Mouse (Mus musculus) heart, adult 2 months (tissue): ENCODE data around the gene Dicer1. TPM values are rescaled to one million over a fixed set of nuclear protein-coding genes. Genes with fewer than 3 reads are reported as not detected.

Experiments
- DNase-seq, 2 experiments: peaks; one replicate each; pipeline ENCODE4 v3.0.0; 2021
- H3K27ac ChIP-seq: fragments of 200-600 bp; 2 replicates; pipeline ENCODE4 v1.8.1; 2022
- H3K27me3 ChIP-seq: fragments of 200-500 bp; 2 replicates; pipeline ENCODE4 v1.6.1; 2012; ENCODE audit warnings: mild to moderate bottlenecking, low read length, inconsistent platforms, mixed read lengths; ENCODE audit not compliant: control insufficient read depth, insufficient read depth
- H3K36me3 ChIP-seq: fragments of 200-500 bp; 2 replicates; pipeline ENCODE4 v1.6.1; 2012; ENCODE audit warnings: low read length, inconsistent platforms; ENCODE audit not compliant: control insufficient read depth, insufficient read depth
- H3K4me1 ChIP-seq: fragments of 200-500 bp; 2 replicates; pipeline ENCODE4 v1.6.1; 2011; ENCODE audit warnings: low read length; ENCODE audit not compliant: control insufficient read depth, insufficient read depth
- H3K4me3 ChIP-seq: fragments of 200-600 bp; 2 replicates; pipeline ENCODE4 v1.8.1; 2022
- H3K79me2 ChIP-seq: fragments of 200-500 bp; replicated peaks from 2 replicates; pipeline ENCODE4 v1.6.1; 2012; ENCODE audit warnings: mild to moderate bottlenecking, inconsistent platforms, low read length, moderate library complexity, mixed read lengths; ENCODE audit not compliant: control insufficient read depth, insufficient read depth
- H3K9ac ChIP-seq: fragments of 200-500 bp; 2 replicates; pipeline ENCODE4 v1.6.1; 2012; ENCODE audit warnings: low read depth, mild to moderate bottlenecking, control low read depth, inconsistent platforms, low read length, mixed read lengths
- CTCF ChIP-seq: fragments of 200-600 bp; IDR thresholded peaks from 2 replicates; pipeline ENCODE4 v1.8.1; 2022; ENCODE audit warnings: antibody characterized with exemption, mild to moderate bottlenecking, moderate library complexity
- EP300 ChIP-seq: fragments of 200-500 bp; IDR thresholded peaks from 2 replicates; pipeline ENCODE4 v1.6.1; 2011; ENCODE audit warnings: low read depth, low read length, control low read depth; ENCODE audit not compliant: insufficient read depth
- POLR2A ChIP-seq: fragments of 200-500 bp; IDR thresholded peaks from 2 replicates; pipeline ENCODE4 v1.6.1; 2011; ENCODE audit warnings: mild to moderate bottlenecking, low read depth, low read length, control low read depth; ENCODE audit not compliant: insufficient read depth
- WGBS: fragments of 180-500 bp; shearing (Covaris S2); methylation state at CpG from one replicate; pipeline ENCODE4 v1.1.7; 2018; 5-methylcytosine and 5-hydroxymethylcytosine counted together
- intact Hi-C: fragments of 180-260 bp; cut with DNase I; formaldehyde crosslinking; loops from one replicate; pipeline ENCODE4 v1.15.1; 2025
- polyA plus RNA-seq: library from polyadenylated mRNA; depleted of rRNA; stranded (reverse); fragments of >200 nt; gene quantifications from 2 replicates; pipeline ENCODE4 v1.2.3, GENCODE M21; 2012
- total RNA-seq, 2 experiments: library from RNA; stranded (reverse); gene quantifications; 2 replicates each; pipeline ENCODE4 v1.2.3; 2021

Gene Dicer1
- total and polyA plus RNA-seq, 3 experiments = 6.9 to 24.3 (median 19.6) TPM

DNA sequence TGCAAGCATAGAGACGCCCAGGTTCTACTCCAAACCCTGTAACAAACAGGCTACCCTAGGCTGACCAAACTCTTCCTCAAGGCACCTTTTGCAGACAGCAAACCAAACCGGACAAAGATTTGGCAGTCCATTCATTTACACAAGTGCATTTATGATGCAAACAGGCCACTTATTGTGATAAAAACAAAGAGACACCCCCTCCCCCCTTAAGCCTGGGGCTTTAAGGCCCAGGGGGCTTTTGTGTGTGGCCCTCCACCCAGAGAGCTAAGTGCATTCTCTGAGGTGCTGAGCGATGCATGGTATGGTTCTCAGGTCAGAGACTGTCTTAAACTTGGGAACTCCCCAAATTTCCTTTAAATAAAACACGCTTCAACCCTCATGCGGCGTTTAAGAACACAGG, 12.2 kb upstream of the Dicer1 start:
- no peak overlapping the region for H3K4me3 ChIP-seq
- no peak for TF ChIP-seq POLR2A
- TF ChIP-seq CTCF = no peak
- no peak for TF ChIP-seq EP300
- no peak for DNase-seq
- H3K36me3 ChIP-seq = no peaks in the 10 kb centered on the region
- WGBS = 92% methylated on average over 6 of the region's 6 CpGs
- intact Hi-C loops = no loop called here
- H3K27ac ChIP-seq = no peak overlapping the region
- no peaks in the 10 kb centered on the region for H3K27me3 ChIP-seq
- no peaks in the 10 kb centered on the region for H3K79me2 ChIP-seq
- H3K4me1 ChIP-seq = peaks cover 7% of the 10 kb centered on the region
- no peak overlapping the region for H3K9ac ChIP-seq

DNA sequence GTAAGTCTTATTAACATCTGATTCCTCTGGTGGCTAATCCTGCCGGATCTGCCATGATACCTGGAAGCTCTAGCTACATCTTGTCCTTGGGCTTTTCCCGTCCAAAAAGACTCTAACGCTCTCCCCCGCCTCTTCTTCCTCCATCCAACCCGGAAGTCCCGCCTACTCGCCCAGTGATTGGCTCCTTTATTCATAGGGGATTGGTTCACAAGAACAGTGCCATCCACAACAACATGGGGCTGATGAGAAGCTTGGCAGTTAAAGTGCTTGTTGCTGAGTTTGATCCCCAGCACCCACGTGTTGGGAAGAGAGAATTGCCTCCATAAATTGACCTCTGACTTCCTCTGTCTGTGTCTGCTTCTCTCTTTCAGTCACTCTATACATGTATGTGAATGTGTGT, 9.7 kb upstream of the Dicer1 start:
- Histone ChIP-seq H3K27ac (no peak overlapping the region), H3K9ac (no peak overlapping the region), H3K27me3 (no peaks in the 10 kb centered on the region), H3K36me3 (no peaks in the 10 kb centered on the region), H3K79me2 (no peaks in the 10 kb centered on the region), H3K4me3 (no peak overlapping the region), H3K4me1 (peaks cover 6% of the 10 kb centered on the region)
- DNase-seq = no peak
- TF ChIP-seq POLR2A (no peak), CTCF (no peak), EP300 (no peak)
- intact Hi-C loops = no loop called here
- 79% methylated on average over 8 of the region's 8 CpGs for WGBS

DNA sequence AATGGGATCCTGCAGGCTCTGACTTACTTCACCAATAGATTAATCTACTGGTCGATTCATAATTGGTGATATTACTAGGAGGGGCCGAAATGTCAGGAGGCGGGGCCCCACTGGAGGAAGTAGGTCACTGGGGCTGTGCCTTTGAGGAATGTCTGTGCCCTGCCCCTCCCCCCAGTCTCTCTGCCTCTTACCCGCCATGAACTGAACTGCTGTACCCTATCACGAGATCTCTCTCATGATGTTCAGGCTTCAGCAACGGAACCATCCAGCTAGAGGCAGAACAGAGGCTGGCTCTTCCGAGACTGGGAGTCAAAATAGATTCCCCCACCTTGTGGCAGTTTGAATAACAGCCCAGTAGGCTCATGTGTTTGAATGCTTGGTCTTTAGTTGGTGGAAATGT, 6.3 kb upstream of the Dicer1 start:
- no peak for DNase-seq
- Histone ChIP-seq H3K79me2 (no peaks in the 10 kb centered on the region), H3K27me3 (no peaks in the 10 kb centered on the region), H3K4me3 (no peak overlapping the region), H3K27ac (no peak overlapping the region), H3K9ac (no peak overlapping the region), H3K36me3 (no peaks in the 10 kb centered on the region), H3K4me1 (no peaks in the 10 kb centered on the region)
- WGBS = 84% methylated on average over 7 of the region's 7 CpGs
- intact Hi-C loops = no loop called here
- TF ChIP-seq POLR2A = no peak
- no peak for TF ChIP-seq CTCF
- no peak for TF ChIP-seq EP300

DNA sequence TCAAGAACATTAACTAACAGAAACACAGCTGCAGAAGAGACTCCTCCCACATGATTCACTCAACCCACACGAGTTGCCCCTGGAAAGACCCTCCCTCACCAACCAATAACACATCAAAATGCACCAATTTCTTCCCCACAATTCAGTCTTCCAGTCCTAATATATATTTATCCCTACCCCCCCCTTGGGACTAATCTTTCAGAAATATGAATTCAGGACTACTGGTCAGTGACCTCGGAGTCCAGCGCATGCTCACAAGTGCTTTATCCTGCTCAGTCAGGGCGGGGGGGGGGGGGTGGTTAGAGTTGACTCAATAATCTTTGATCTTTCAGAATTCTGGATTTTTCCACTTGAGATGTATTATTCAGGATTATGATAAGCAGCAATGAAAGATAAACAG, 1.9 kb upstream of the Dicer1 start:
- Histone ChIP-seq H3K79me2 (peaks cover 1% of the 10 kb centered on the region; the same call in 1 of the 2 replicates), H3K27ac (no peak overlapping the region), H3K36me3 (peaks cover 6% of the 10 kb centered on the region), H3K4me3 (no peak overlapping the region), H3K9ac (no peak overlapping the region), H3K27me3 (no peaks in the 10 kb centered on the region), H3K4me1 (peaks cover 10% of the 10 kb centered on the region)
- TF ChIP-seq EP300 (no peak), POLR2A (no peak)
- intact Hi-C loops = loop anchor here (5.0 kb wide), 1 partner anchor 279 kb away; the partner anchor contains the start of gene Glrx5
- WGBS = 63% methylated on average over 4 of the region's 4 CpGs
- no peak for DNase-seq

DNA sequence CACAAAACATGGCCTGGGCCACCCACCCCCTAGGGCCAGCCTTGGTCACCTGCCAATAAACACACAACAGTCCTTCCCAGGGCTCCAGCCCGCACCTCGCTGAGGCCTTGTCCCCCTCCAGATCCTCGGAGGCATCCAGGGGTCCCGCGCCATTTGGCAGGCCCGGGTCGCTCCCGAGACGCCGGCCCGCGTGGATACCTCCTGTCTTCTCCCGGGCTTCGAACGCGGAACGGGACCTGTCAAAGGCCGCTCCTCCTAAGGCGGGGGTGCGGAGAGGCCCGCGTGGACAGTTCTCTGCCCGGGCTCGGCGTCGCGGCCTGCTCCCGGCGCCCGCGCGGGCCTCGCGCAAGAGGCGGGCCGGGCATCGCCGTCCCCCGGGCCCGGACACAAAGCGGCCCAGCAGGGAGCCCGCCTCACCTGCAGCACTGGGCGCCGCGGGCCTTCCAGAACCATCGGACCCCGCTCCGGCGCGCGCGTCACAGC, 380 bp downstream of the Dicer1 start:
- H3K36me3 ChIP-seq = peaks cover 6% of the 10 kb centered on the region
- H3K27ac ChIP-seq = peak overlapping the region; percentile 85
- DNase-seq = no peak
- H3K4me1 ChIP-seq = peaks cover 13% of the 10 kb centered on the region
- H3K9ac ChIP-seq = peak overlapping the region; percentile 94
- H3K27me3 ChIP-seq = no peaks in the 10 kb centered on the region
- peaks cover 7% of the 10 kb centered on the region; the same call in 1 of the 2 replicates for H3K79me2 ChIP-seq
- no peak for TF ChIP-seq POLR2A
- TF ChIP-seq EP300 = no peak
- no peak for TF ChIP-seq CTCF
- peak overlapping the region; percentile 87 for H3K4me3 ChIP-seq
- WGBS = under 1% methylated on average over 50 of the region's 52 CpGs
- intact Hi-C loops = loop anchor here (5.0 kb wide), 1 partner anchor 281 kb away; the partner anchor contains the start of gene Glrx5

DNA sequence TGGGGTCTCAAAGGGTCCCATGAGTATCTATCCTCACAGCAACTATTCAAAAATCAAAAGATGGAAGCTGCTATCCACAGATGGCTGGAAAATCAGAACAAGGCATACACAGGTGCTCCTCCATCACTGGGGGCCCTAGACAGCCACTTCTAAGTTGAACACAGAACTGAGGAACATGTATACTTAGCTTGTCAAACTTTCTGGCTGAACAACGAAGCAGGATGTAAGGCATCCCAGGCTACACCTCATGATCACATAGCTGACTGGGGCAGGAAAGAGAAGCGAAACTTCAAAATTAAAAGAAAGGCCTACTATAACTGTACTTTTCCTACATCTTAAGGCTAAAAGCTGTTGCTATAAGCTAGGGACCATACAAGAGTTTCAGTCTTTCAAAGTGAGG, 2.8 kb downstream of the Dicer1 start:
- Histone ChIP-seq H3K4me3 (no peak overlapping the region), H3K9ac (no peak overlapping the region), H3K79me2 (peaks cover 7% of the 10 kb centered on the region; the same call in 1 of the 2 replicates), H3K4me1 (peaks cover 15% of the 10 kb centered on the region), H3K27ac (no peak overlapping the region), H3K36me3 (peaks cover 10% of the 10 kb centered on the region), H3K27me3 (no peaks in the 10 kb centered on the region)
- intact Hi-C loops = no loop called here
- no peak for DNase-seq
- TF ChIP-seq POLR2A = no peak
- no peak for TF ChIP-seq EP300
- TF ChIP-seq CTCF = no peak
- WGBS = 49% methylated on average over 2 of the region's 2 CpGs
